Mouse (Mus musculus): ENCODE results near the gene Scaper. TPM values are rescaled to one million over a fixed set of nuclear protein-coding genes. Genes with fewer than 3 reads are reported as not detected.

Scaper gene
- polyA plus RNA-seq, 1 experiment from 2014 or later = 20.5 TPM

DNA sequence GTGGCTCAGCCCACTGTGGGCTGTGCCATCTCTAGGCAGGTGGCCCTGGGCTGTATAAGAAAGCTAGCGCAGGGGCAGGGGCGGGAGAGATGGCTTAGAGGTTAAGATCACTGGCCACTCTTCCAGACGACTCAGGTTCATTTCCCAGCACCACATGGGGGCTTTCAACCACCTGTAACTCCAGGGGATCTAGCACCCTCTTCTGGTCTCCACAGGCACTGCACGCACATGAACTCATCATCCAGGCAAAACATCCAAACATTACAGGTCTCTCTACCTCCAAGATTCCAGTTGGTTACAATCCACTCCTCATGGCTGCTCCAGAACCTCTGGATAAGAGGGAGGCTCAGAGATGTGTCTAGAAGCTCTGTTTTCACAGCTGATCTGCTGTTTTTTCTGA is 412.2 kb downstream of the Scaper start:
- WGBS = 40% methylated on average over 4 of the region's 4 CpGs
- Histone ChIP-seq H3K27ac (replicated peaks) (no peak overlapping the region), H3K4me2 (replicated peaks) (no peak overlapping the region), H3K9ac (replicated peaks) (no peak overlapping the region), H3K4me3 (no peak overlapping the region), H3K27me3 (peaks cover 3% of the 10 kb centered on the region; the same call in 1 of the 2 replicates), H3K36me3 (no peaks in the 10 kb centered on the region), H3K9me3 (no peaks in the 10 kb centered on the region), H3K4me1 (no peaks in the 10 kb centered on the region)
- ATAC-seq (ENCODE audit: low FRiP score, low read depth) = no peak

DNA sequence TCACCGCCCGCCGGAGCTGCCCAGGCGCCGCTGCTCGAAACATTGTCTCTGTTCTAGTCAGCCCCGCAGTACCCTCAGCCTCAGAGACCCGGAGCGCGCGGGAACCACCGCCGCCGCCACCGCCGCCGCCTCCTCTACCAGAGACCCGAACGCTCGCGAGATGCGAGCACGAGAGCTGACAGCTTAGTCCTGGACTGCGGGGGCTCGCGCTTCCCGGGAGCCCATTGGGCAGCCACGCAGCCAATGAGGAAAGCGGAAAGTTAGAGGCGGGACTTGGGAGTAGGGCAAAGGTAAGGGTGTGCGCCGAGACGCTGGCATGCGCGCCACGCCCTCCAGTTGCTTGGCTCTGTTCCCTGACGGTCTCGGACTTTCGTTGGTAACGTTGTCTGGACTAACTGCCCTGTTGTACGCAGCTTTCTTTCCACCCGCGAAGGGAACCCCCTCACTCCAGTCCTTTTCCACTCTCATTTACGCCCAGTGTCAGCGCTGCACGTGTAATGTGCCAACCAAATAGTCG is 425.8 kb downstream of the Scaper start, which contains the start of gene Etfa:
Etfa (minus strand) TSS at position 217 of the 517 bp plus-strand sequence.
- H3K4me2 ChIP-seq (replicated peaks) = peak within 1 kb of the TSS; percentile 89
- no peaks in the 10 kb centered on the region for H3K36me3 ChIP-seq
- peak; percentile 99 for ATAC-seq (ENCODE audit: low FRiP score, low read depth)
- no peaks in the 10 kb centered on the region for H3K9me3 ChIP-seq
- WGBS = under 1% methylated on average over 46 of the region's 47 CpGs
- peak within 1 kb of the TSS; percentile 76 for H3K4me3 ChIP-seq
- peak within 1 kb of the TSS; percentile 78 for H3K27ac ChIP-seq (replicated peaks)
- peak within 1 kb of the TSS; percentile 78 for H3K9ac ChIP-seq (replicated peaks)
- peaks cover 21% of the 10 kb centered on the region for H3K27me3 ChIP-seq
- peaks cover 3% of the 10 kb centered on the region for H3K4me1 ChIP-seq

DNA sequence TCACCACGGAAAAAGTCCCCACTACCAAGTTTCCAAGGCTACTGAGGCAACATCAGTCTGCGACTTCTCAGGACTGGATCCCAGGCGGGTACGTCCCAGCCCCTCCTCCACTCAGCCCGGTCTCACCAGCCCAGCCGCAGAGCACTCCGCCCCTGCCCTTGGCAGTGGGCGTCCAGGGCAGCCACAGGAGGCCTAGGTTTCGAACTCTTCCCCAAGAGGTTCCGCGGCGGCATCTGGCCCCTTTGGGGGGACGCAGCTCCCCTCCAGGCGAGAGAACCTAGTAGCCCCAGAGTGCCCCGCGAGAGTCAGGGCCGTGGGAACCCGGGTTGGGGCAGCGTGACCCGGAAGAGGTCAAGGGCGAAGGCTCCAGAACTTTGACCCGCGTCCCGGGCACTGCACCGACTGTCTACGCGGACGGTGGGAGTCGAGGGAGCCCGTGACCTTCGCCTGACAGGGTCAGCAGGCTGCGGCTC is 426.4 kb downstream of the Scaper start:
- ATAC-seq (ENCODE audit: low FRiP score, low read depth) = peak; percentile 80
- under 1% methylated on average over 32 of the region's 32 CpGs for WGBS
- Histone ChIP-seq H3K9ac (replicated peaks) (peak overlapping the region; percentile 78), H3K27me3 (peaks cover 21% of the 10 kb centered on the region), H3K4me3 (peak overlapping the region; percentile 76), H3K27ac (replicated peaks) (peak overlapping the region; percentile 78), H3K9me3 (no peaks in the 10 kb centered on the region), H3K4me2 (replicated peaks) (peak overlapping the region; percentile 89), H3K36me3 (no peaks in the 10 kb centered on the region), H3K4me1 (peaks cover 3% of the 10 kb centered on the region)

DNA sequence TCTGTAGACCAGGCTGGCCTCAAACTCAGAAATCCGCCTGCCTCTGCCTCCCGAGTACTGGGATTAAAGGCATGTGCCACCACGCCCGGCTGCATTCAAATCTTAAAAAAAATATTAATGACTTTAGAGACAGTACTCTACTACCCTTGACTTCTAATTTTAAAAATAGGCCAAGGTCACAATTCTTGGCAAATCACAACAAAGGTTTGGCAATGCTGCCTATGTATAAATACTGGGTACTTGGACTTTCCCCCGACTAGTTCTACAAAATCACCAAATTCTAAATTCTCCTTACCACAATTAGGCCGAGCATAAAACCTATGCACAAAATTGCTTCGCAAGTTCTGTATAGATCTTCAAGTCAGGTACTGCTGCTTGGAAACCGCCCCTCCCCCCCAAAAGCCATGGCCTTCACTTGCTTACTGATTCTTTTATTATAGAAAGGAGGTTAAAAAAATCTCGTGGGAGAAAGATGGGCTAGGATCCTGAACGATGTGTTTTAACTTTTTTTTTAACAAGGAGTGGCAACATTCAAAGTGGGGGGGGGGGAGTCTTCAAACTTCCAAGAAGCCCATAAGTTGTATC is 427.2 kb downstream of the Scaper start:
- H3K4me2 ChIP-seq (replicated peaks) = peak overlapping the region; percentile 89
- no peak for ATAC-seq (ENCODE audit: low FRiP score, low read depth)
- WGBS = 80% methylated on average over 10 of the region's 10 CpGs
- no peak overlapping the region for H3K9ac ChIP-seq (replicated peaks)
- peak overlapping the region; percentile 76 for H3K4me3 ChIP-seq
- peaks cover 3% of the 10 kb centered on the region for H3K4me1 ChIP-seq
- H3K36me3 ChIP-seq = no peaks in the 10 kb centered on the region
- no peaks in the 10 kb centered on the region for H3K9me3 ChIP-seq
- peaks cover 21% of the 10 kb centered on the region for H3K27me3 ChIP-seq
- no peak overlapping the region for H3K27ac ChIP-seq (replicated peaks)

DNA sequence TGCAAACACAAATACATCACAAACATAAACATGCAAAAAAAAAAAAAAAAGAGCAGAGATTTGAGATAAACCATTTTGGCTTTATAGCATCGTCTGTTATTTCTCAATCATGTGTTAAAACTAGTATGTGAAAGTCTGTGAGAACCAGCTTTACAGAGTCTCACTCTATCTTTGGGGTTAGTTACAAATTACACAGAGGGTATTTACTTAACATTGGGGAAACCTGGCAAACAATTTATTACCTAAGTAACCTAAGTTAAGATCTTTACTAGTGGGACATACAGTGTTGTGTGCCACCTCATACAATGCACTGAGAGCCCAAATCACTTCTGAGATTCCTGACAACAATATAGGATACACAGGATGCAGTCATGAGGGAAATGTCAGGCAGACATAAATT is 428.2 kb downstream of the Scaper start:
- no peak overlapping the region for H3K4me2 ChIP-seq (replicated peaks)
- no peak overlapping the region for H3K27ac ChIP-seq (replicated peaks)
- no peaks in the 10 kb centered on the region for H3K9me3 ChIP-seq
- peaks cover 21% of the 10 kb centered on the region for H3K27me3 ChIP-seq
- 94% methylated on average over 1 of the region's 1 CpGs for WGBS
- no peak for ATAC-seq (ENCODE audit: low FRiP score, low read depth)
- peaks cover 3% of the 10 kb centered on the region for H3K4me1 ChIP-seq
- no peaks in the 10 kb centered on the region for H3K36me3 ChIP-seq
- no peak overlapping the region for H3K4me3 ChIP-seq
- H3K9ac ChIP-seq (replicated peaks) = no peak overlapping the region

DNA sequence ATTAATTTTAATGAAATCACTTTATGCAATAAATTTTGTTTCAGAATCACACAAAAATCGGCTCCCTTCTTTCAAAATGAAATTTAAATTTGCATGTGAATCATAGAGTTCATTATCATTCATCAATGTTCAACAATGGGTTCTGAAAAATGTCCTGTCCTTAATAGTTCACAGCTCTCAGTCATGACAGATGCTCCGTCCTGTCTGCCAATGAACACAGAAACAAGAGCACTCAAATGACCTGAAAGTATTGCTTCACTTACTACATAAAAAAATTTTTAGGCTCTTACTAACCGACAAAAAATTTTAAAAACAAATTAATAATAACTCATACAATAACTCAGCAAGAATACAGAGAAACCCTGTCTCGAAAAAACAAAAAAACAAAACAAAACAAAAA is 429.2 kb downstream of the Scaper start:
- H3K27me3 ChIP-seq = peaks cover 12% of the 10 kb centered on the region
- no peak overlapping the region for H3K9ac ChIP-seq (replicated peaks)
- H3K4me3 ChIP-seq = no peak overlapping the region
- no peak overlapping the region for H3K27ac ChIP-seq (replicated peaks)
- no peaks in the 10 kb centered on the region for H3K36me3 ChIP-seq
- 77% methylated on average over 4 of the region's 4 CpGs for WGBS
- peaks cover 3% of the 10 kb centered on the region for H3K4me1 ChIP-seq
- H3K9me3 ChIP-seq = no peaks in the 10 kb centered on the region
- no peak for ATAC-seq (ENCODE audit: low FRiP score, low read depth)
- no peak overlapping the region for H3K4me2 ChIP-seq (replicated peaks)

DNA sequence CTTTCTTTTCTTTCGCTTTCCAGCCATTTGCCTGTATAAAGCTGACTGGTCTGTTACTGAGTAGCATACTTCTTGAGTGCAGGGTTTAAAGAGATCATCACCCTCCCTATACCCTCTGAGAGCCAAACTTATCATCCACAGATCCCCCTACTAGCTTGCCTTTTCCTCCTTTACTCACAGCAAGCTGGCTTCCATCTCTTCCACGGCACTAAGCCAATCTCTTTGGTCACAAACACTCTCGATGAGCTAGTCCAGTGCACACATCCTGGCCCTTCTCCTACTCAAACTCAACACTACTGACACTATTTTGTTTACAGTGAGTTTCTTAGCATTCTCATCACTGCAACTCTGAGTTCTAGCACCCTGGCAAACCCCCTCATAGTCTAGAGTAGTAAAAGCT is 430.0 kb downstream of the Scaper start:
- H3K4me3 ChIP-seq = no peak overlapping the region
- H3K36me3 ChIP-seq = no peaks in the 10 kb centered on the region
- H3K4me1 ChIP-seq = peaks cover 3% of the 10 kb centered on the region
- 88% methylated on average over 3 of the region's 3 CpGs for WGBS
- H3K9ac ChIP-seq (replicated peaks) = no peak overlapping the region
- H3K4me2 ChIP-seq (replicated peaks) = no peak overlapping the region
- no peak for ATAC-seq (ENCODE audit: low FRiP score, low read depth)
- no peak overlapping the region for H3K27ac ChIP-seq (replicated peaks)
- peaks cover 4% of the 10 kb centered on the region for H3K27me3 ChIP-seq
- H3K9me3 ChIP-seq = no peaks in the 10 kb centered on the region

Other genes with a start within 250 kb of the Scaper start
- not detected in 2 replicates for gene 4930563M21Rik, start 72.4 kb upstream of the Scaper start, polyA plus RNA-seq (2016; fragmentation: Nextera tagmentation; extraction: Ambion mirVana)
- 387 and 394 TPM in 2 replicates for gene Rcn2, start 103.7 kb upstream of the Scaper start, polyA plus RNA-seq (2016; fragmentation: Nextera tagmentation; extraction: Ambion mirVana)
- gene Pstpip1, start 151.8 kb upstream of the Scaper start, polyA plus RNA-seq (2016; fragmentation: Nextera tagmentation; extraction: Ambion mirVana) = 0.75 and 0.94 TPM in 2 replicates
- gene Tspan3, start 227.4 kb upstream of the Scaper start, polyA plus RNA-seq (2016; fragmentation: Nextera tagmentation; extraction: Ambion mirVana) = 513 and 534 TPM in 2 replicates

Measured in midbrain, embryonic 12.5 days (tissue).